Mouse (Mus musculus): Measurements from ENCODE around the gene Mphosph6. TPM values are rescaled to one million over a fixed set of nuclear protein-coding genes. Genes with fewer than 3 reads are reported as not detected.

The Mphosph6 gene
- polyA plus RNA-seq, 1 experiment from 2014 or later: 37.5 TPM

DNA sequence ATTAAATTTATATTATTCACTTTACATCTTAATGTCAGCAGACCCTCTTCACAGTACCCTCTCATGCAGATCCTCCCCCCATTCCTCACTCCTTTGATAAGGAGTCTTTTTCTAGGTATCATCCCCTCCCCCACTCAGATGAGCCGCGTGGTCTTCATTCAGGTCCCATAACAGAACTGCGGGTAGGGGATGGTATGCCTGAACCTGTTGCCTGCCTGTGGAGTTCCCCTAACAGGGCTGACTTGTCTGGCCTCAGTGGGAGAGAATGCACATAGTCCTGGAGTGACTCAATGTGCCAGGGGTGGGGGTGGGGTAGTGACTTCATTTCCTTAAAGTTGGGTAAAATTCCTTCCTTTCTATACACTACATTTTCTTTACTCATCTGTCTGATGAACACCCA lies 15.3 kb downstream of the Mphosph6 start:
- no peak overlapping the region for H3K27ac ChIP-seq (replicated peaks)
- no peak overlapping the region for H3K9ac ChIP-seq (replicated peaks)
- H3K36me3 ChIP-seq: peaks cover 30% of the 10 kb centered on the region
- H3K4me2 ChIP-seq (replicated peaks): no peak overlapping the region
- no peaks in the 10 kb centered on the region for H3K4me1 ChIP-seq
- H3K27me3 ChIP-seq: no peaks in the 10 kb centered on the region
- ATAC-seq (replicated peaks): no peak
- no peak overlapping the region for H3K4me3 ChIP-seq
- WGBS: 94% methylated on average over 3 of the region's 3 CpGs
- no peaks in the 10 kb centered on the region for H3K9me3 ChIP-seq

DNA sequence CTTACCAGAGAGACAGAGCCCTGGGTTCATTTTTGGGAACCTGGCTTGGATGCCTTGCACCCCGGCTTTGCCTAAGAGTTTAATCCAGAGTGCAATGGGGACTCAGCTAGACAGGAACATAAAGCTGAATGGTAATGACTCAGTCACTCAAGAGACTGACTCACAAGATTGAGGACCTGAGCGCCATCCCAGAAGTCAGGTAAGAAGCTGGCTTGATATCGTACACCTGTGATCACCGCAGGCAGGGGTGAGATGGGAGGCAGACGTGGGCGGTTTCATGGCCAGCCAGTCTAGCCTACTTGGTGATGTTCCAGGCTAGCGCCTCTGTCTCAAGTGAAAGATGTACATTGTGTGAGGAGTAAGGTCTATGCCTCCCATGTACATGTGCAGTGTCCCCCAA lies 18.7 kb downstream of the Mphosph6 start:
- H3K4me3 ChIP-seq: no peak overlapping the region
- H3K27ac ChIP-seq (replicated peaks): no peak overlapping the region
- no peak for ATAC-seq (replicated peaks)
- no peaks in the 10 kb centered on the region for H3K9me3 ChIP-seq
- no peak overlapping the region for H3K9ac ChIP-seq (replicated peaks)
- H3K4me1 ChIP-seq: no peaks in the 10 kb centered on the region
- H3K4me2 ChIP-seq (replicated peaks): no peak overlapping the region
- H3K27me3 ChIP-seq: no peaks in the 10 kb centered on the region
- H3K36me3 ChIP-seq: 0 out of 2 replicates have a peak, but pooled peaks cover 4% of the 10 kb centered on the region
- WGBS: 91% methylated on average over 7 of the region's 7 CpGs

DNA sequence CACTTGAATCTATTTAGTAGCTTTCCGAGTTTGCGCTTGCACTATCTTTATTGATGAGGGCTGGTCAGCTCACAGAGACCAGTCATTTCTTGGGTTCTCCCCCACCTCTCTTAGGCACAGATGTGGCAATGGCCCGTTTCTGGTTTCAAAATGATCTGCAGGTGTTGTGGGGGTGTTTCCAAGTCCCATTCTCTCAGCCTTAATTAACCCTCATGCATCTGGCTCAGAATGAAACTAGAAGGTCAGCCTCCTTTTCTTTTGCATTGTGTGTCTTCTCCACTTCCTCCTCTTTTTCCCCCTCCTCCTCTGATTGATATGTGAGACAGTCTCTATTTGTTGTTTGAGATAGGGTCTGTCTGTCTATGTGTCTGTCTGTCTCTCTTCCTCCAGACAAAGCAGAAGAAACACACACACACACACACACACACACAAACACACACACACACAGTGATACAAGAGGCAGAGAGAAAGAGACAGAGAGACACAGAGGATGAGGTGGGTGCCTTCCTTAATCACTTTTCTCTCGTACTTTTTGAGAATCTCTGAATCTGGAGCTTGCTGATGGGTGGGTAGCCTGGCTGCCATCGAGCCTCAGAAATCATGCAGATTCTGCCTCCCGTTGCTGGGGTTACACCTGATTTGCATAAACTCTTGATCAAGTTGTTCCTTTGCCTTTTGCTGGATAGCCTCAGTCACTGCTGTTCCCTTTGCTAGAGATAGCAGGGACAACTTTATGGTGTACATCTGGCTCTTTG lies 20.2 kb downstream of the Mphosph6 start:
- WGBS: 59% methylated on average over 6 of the region's 6 CpGs
- Histone ChIP-seq H3K36me3 (no peaks in the 10 kb centered on the region), H3K4me3 (no peak overlapping the region)

GRCm38 (mm10) chr8:117779344-117779743 lies 22.4 kb downstream of the Mphosph6 start:
- no peaks in the 10 kb centered on the region for H3K27me3 ChIP-seq
- ATAC-seq (replicated peaks): no peak
- no peaks in the 10 kb centered on the region for H3K4me1 ChIP-seq
- H3K4me2 ChIP-seq (replicated peaks): no peak overlapping the region
- no peak overlapping the region for H3K4me3 ChIP-seq
- no peaks in the 10 kb centered on the region for H3K36me3 ChIP-seq
- no peak overlapping the region for H3K9ac ChIP-seq (replicated peaks)
- no peaks in the 10 kb centered on the region for H3K9me3 ChIP-seq
- 60% methylated on average over 6 of the region's 6 CpGs for WGBS
- no peak overlapping the region for H3K27ac ChIP-seq (replicated peaks)

More for the DNA sequence above, 20.2 kb downstream of the Mphosph6 start:
- Histone ChIP-seq H3K4me2 (replicated peaks) (no peak overlapping the region), H3K9me3 (no peaks in the 10 kb centered on the region), H3K27me3 (no peaks in the 10 kb centered on the region), H3K9ac (replicated peaks) (no peak overlapping the region), H3K27ac (replicated peaks) (no peak overlapping the region), H3K4me1 (no peaks in the 10 kb centered on the region)
- no peak for ATAC-seq (replicated peaks)

- Histone ChIP-seq H3K9me3 (no peaks in the 10 kb centered on the region), H3K9ac (replicated peaks) (no peak overlapping the region), H3K27ac (replicated peaks) (no peak overlapping the region), H3K27me3 (no peaks in the 10 kb centered on the region), H3K4me3 (no peak overlapping the region), H3K36me3 (no peaks in the 10 kb centered on the region), H3K4me1 (no peaks in the 10 kb centered on the region), H3K4me2 (replicated peaks) (no peak overlapping the region)
- no peak for ATAC-seq (replicated peaks)
- WGBS: 79% methylated on average over 11 of the region's 11 CpGs
Observed at GRCm38 (mm10) chr8:117778531-117779322, 23.0 kb downstream of the Mphosph6 start.

GRCm38 (mm10) chr8:117776075-117776474 lies 25.7 kb downstream of the Mphosph6 start:
- no peak overlapping the region for H3K4me3 ChIP-seq
- ATAC-seq (replicated peaks): no peak
- no peaks in the 10 kb centered on the region for H3K9me3 ChIP-seq
- no peaks in the 10 kb centered on the region for H3K4me1 ChIP-seq
- no peaks in the 10 kb centered on the region for H3K27me3 ChIP-seq
- H3K4me2 ChIP-seq (replicated peaks): no peak overlapping the region
- no peaks in the 10 kb centered on the region for H3K36me3 ChIP-seq
- no peak overlapping the region for H3K9ac ChIP-seq (replicated peaks)
- WGBS: 85% methylated on average over 10 of the region's 10 CpGs
- H3K27ac ChIP-seq (replicated peaks): no peak overlapping the region

DNA sequence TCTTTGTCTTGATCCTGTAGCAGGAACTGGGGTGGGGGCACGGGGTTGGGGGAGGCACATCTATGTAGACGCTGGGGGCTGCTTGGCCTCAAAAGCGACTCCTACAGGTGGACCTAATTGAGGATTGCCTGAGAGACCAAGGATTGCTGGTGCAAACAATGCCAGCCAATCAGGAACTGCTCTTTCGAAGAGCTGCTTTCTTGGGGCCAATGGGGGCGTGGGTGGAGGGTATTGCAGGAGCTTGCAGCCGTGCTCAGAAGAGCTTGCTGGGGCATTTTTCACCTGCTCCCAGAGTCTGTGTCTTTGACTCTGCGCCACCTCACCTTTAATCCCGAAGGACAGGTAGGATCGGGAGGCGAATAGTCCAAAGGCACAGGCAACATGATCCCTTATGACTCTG lies 26.1 kb downstream of the Mphosph6 start:
- no peaks in the 10 kb centered on the region for H3K9me3 ChIP-seq
- 42% methylated on average over 10 of the region's 10 CpGs for WGBS
- no peak overlapping the region for H3K9ac ChIP-seq (replicated peaks)
- no peak overlapping the region for H3K4me2 ChIP-seq (replicated peaks)
- H3K4me3 ChIP-seq: no peak overlapping the region
- no peak overlapping the region for H3K27ac ChIP-seq (replicated peaks)
- H3K36me3 ChIP-seq: no peaks in the 10 kb centered on the region
- H3K27me3 ChIP-seq: no peaks in the 10 kb centered on the region
- ATAC-seq (replicated peaks): no peak
- H3K4me1 ChIP-seq: no peaks in the 10 kb centered on the region

GRCm38 (mm10) chr8:117772597-117772996 lies 29.1 kb downstream of the Mphosph6 start:
- no peaks in the 10 kb centered on the region for H3K27me3 ChIP-seq
- no peaks in the 10 kb centered on the region for H3K36me3 ChIP-seq
- WGBS: 60% methylated on average over 2 of the region's 2 CpGs
- no peak overlapping the region for H3K27ac ChIP-seq (replicated peaks)
- no peak overlapping the region for H3K4me3 ChIP-seq
- H3K4me2 ChIP-seq (replicated peaks): no peak overlapping the region
- no peak overlapping the region for H3K9ac ChIP-seq (replicated peaks)
- H3K9me3 ChIP-seq: no peaks in the 10 kb centered on the region
- no peaks in the 10 kb centered on the region for H3K4me1 ChIP-seq
- ATAC-seq (replicated peaks): no peak

DNA sequence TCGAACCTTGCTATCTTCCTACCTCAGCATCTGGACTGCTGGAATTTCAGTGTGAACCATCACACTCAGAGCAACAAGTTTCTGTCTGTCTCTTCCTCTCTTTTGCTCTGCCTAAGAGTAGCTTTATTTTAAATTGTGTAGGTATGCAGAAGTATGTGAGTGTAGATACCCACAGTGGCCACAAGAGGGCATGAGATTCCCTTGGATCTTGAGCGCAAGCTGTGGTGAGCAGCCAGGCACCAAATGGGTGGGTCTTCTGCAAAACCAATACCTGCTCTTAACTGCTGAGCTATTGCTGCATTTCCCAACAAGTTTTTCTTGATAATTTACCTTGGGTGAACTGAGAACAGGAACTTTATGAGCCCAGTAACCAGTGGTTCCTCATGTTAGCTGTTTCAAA lies 29.6 kb downstream of the Mphosph6 start:
- H3K36me3 ChIP-seq: no peaks in the 10 kb centered on the region
- H3K27ac ChIP-seq (replicated peaks): no peak overlapping the region
- no peak overlapping the region for H3K4me3 ChIP-seq
- H3K4me1 ChIP-seq: no peaks in the 10 kb centered on the region
- no peaks in the 10 kb centered on the region for H3K9me3 ChIP-seq
- H3K4me2 ChIP-seq (replicated peaks): no peak overlapping the region
- 63% methylated on average over 2 of the region's 2 CpGs for WGBS
- no peak overlapping the region for H3K9ac ChIP-seq (replicated peaks)
- no peaks in the 10 kb centered on the region for H3K27me3 ChIP-seq
- no peak for ATAC-seq (replicated peaks)

DNA sequence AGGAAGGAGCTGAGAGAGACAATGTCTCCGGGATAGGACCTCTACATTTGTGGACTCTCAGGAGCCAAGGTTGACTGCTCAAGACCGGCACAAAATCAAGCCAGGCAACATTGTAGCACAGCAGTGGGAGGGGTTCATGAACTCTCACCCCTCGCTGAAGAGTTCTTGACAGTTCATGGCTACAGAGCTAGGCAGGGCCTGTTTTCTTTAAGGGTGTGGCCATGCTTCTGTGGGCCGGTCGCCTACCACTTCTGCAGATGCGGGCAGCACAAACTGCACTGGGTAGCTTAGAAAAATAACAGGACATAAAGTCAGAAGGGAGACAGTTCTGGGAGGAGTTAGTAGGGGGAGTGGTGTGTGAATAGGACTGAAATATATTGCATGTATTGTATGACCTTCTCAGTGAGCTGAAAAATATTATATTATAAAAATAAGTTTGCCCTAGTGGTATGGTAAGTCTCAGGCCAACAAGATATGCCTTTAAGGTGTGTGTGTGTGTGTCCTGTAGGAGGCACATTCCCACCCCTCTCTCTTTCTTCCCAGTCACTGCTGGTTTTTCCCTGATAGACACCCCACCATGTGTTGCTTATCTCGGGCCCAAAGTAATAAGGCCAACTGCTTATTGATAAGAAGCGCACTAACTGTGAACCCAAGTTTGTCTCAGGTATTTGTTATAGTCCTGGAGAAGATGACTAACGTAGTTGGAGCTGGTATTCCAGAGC lies 30.5 kb downstream of the Mphosph6 start:
- Histone ChIP-seq H3K4me2 (replicated peaks) (no peak overlapping the region), H3K9ac (replicated peaks) (no peak overlapping the region), H3K36me3 (no peaks in the 10 kb centered on the region), H3K4me3 (no peak overlapping the region), H3K27me3 (no peaks in the 10 kb centered on the region), H3K9me3 (no peaks in the 10 kb centered on the region), H3K27ac (replicated peaks) (no peak overlapping the region), H3K4me1 (no peaks in the 10 kb centered on the region)
- no peak for ATAC-seq (replicated peaks)
- 90% methylated on average over 9 of the region's 9 CpGs for WGBS

- Histone ChIP-seq H3K9me3 (no peaks in the 10 kb centered on the region), H3K36me3 (no peaks in the 10 kb centered on the region), H3K4me3 (no peak overlapping the region), H3K4me2 (replicated peaks) (no peak overlapping the region), H3K27ac (replicated peaks) (no peak overlapping the region), H3K9ac (replicated peaks) (no peak overlapping the region), H3K4me1 (no peaks in the 10 kb centered on the region), H3K27me3 (no peaks in the 10 kb centered on the region)
- 77% methylated on average over 7 of the region's 7 CpGs for whole genome bisulfite sequencing
- ATAC-seq (replicated peaks): no peak
Observed at GRCm38 (mm10) chr8:117768971-117769370, 32.8 kb downstream of the Mphosph6 start.

GRCm38 (mm10) chr8:117765947-117766346 lies 35.8 kb downstream of the Mphosph6 start:
- Histone ChIP-seq H3K36me3 (no peaks in the 10 kb centered on the region), H3K4me1 (no peaks in the 10 kb centered on the region), H3K9ac (replicated peaks) (no peak overlapping the region), H3K9me3 (no peaks in the 10 kb centered on the region), H3K4me2 (replicated peaks) (no peak overlapping the region), H3K27me3 (no peaks in the 10 kb centered on the region), H3K4me3 (no peak overlapping the region), H3K27ac (replicated peaks) (no peak overlapping the region)
- WGBS: 85% methylated on average over 5 of the region's 5 CpGs
- ATAC-seq (replicated peaks): no peak
